Mouse (Mus musculus) myocyte (in vitro differentiated cells): ENCODE results near the gene Arhgef28. TPM values are rescaled to one million over a fixed set of nuclear protein-coding genes. Genes with fewer than 3 reads are reported as not detected.

ENCODE experiments used
- H3K27me3 ChIP-seq: one replicate; pipeline ENCODE4 v1.6.1; 2011; ENCODE audit not compliant: control insufficient read depth, insufficient read depth, insufficient read length
- H3K36me3 ChIP-seq: one replicate; pipeline ENCODE4 v1.6.1; 2011; ENCODE audit not compliant: control insufficient read depth, insufficient read depth
- H3K4me2 ChIP-seq: one replicate; pipeline ENCODE4 v1.6.1; 2011; ENCODE audit warnings: low read depth, control low read depth
- H3K4me3 ChIP-seq: one replicate; pipeline ENCODE4 v1.5.1; 2011; ENCODE audit warnings: mild to moderate bottlenecking, control low read depth, moderate library complexity
- H3K79me2 ChIP-seq: one replicate; pipeline ENCODE4 v1.6.1; 2011; ENCODE audit not compliant: control insufficient read depth, insufficient read depth
- H3ac ChIP-seq: one replicate; pipeline ENCODE4 v1.6.1; 2011; ENCODE audit not compliant: control insufficient read depth, insufficient read length
- CEBPB ChIP-seq: IDR thresholded peaks from 2 replicates; pipeline ENCODE4 v1.6.1; 2011; ENCODE audit warnings: mild to moderate bottlenecking, moderate library complexity; ENCODE audit not compliant: poor library complexity, insufficient read depth, severe bottlenecking
- E2F4 ChIP-seq: IDR thresholded peaks from one replicate; pipeline ENCODE4 v1.6.1; 2011; ENCODE audit warnings: mild to moderate bottlenecking, control low read depth, moderate library complexity; ENCODE audit not compliant: insufficient read depth
- MAX ChIP-seq: IDR thresholded peaks from one replicate; pipeline ENCODE4 v1.6.1; 2011; ENCODE audit warnings: low read depth, mild to moderate bottlenecking, control low read depth
- MYOD1 ChIP-seq, 3 experiments: IDR thresholded peaks; one replicate each; pipeline ENCODE4 v1.6.1; 2011; ENCODE audit warnings: control low read depth in 2 of 3, low read depth in 2 of 3, mild to moderate bottlenecking in 2 of 3, moderate library complexity in 1 of 3; ENCODE audit not compliant: insufficient read length in 2 of 3, control insufficient read depth in 1 of 3
- MYOG ChIP-seq, 3 experiments: IDR thresholded peaks; one replicate each; pipeline ENCODE4 v1.6.1; 2011; ENCODE audit warnings: control low read depth in 2 of 3, low read depth in 2 of 3, mild to moderate bottlenecking in 2 of 3; ENCODE audit not compliant: insufficient read length in 2 of 3, control insufficient read depth in 1 of 3, insufficient read depth in 1 of 3
- POLR2A ChIP-seq: IDR thresholded peaks from one replicate; pipeline ENCODE4 v1.6.1; 2011; ENCODE audit warnings: low read depth, mild to moderate bottlenecking, control low read depth, moderate library complexity; ENCODE audit not compliant: insufficient read length
- POLR2AphosphoS2 ChIP-seq: IDR thresholded peaks from one replicate; pipeline ENCODE4 v1.6.1; 2011; ENCODE audit warnings: low read depth, control low read depth; ENCODE audit not compliant: insufficient read length
- REST ChIP-seq: IDR thresholded peaks from one replicate; pipeline ENCODE4 v1.6.1; 2011; ENCODE audit warnings: mild to moderate bottlenecking, control low read depth, moderate library complexity; ENCODE audit not compliant: insufficient read depth, insufficient read length
- SRF ChIP-seq: IDR thresholded peaks from one replicate; pipeline ENCODE4 v1.6.1; 2011; ENCODE audit warnings: low read depth; ENCODE audit not compliant: control insufficient read depth, insufficient read length
- TCF12 ChIP-seq: IDR thresholded peaks from one replicate; pipeline ENCODE4 v1.6.1; 2011; ENCODE audit warnings: mild to moderate bottlenecking, control low read depth; ENCODE audit not compliant: poor library complexity, insufficient read depth, severe bottlenecking
- TCF3 ChIP-seq: IDR thresholded peaks from one replicate; pipeline ENCODE4 v1.6.1; 2011; ENCODE audit warnings: low read depth, control low read depth; ENCODE audit not compliant: insufficient read length
- USF1 ChIP-seq: IDR thresholded peaks from one replicate; pipeline ENCODE4 v1.6.1; 2011; ENCODE audit warnings: low read depth, mild to moderate bottlenecking, control low read depth, moderate library complexity
- polyA plus RNA-seq: library from polyadenylated mRNA; unstranded; fragments of >200 nt; fragmentation: generic; extraction: Trizol; gene quantifications from one replicate; pipeline ENCODE4 v1.2.1, GENCODE M21; 2012; ENCODE audit warnings: missing spikeins

Gene Arhgef28
- polyA plus RNA-seq, 1 experiment, result 0.76 TPM

GRCm38 (mm10) chr13:97918117-97918900 lies 287.9 kb downstream of the Arhgef28 start:
- no peak overlapping the region for H3ac ChIP-seq
- no peak for TF ChIP-seq REST
- TF ChIP-seq E2F4, result no peak
- TF ChIP-seq POLR2A, result no peak
- TF ChIP-seq MYOD1 (IDR thresholded peaks at IDR 0.05; ENCODE audit: control insufficient read depth in 1 of 3, insufficient read length in 2 of 3, low read depth in 2 of 3), result no peak
- TF ChIP-seq POLR2AphosphoS2, result no peak
- H3K79me2 ChIP-seq, result no peaks in the 10 kb centered on the region
- H3K4me3 ChIP-seq, result no peak overlapping the region
- H3K36me3 ChIP-seq, result no peaks in the 10 kb centered on the region
- no peak overlapping the region for H3K4me2 ChIP-seq
- H3K27me3 ChIP-seq, result no peaks in the 10 kb centered on the region

GRCm38 (mm10) chr13:97911013-97911412 lies 295.2 kb downstream of the Arhgef28 start:
- no peaks in the 10 kb centered on the region for H3K79me2 ChIP-seq
- no peaks in the 10 kb centered on the region for H3K27me3 ChIP-seq
- H3ac ChIP-seq, result no peak overlapping the region
- TF ChIP-seq TCF3 (no peak), TCF12 (no peak), CEBPB (no peak), REST (no peak), MAX (no peak), E2F4 (no peak), MYOD1 (IDR thresholded peaks at IDR 0.05; ENCODE audit: control insufficient read depth in 1 of 3, insufficient read length in 2 of 3, low read depth in 2 of 3) (no peak), POLR2AphosphoS2 (no peak), USF1 (no peak), MYOG (IDR thresholded peaks at IDR 0.05; ENCODE audit: control insufficient read depth in 1 of 3, insufficient read depth in 1 of 3, insufficient read length in 2 of 3, low read depth in 2 of 3) (no peak), POLR2A (no peak), SRF (no peak)
- no peak overlapping the region for H3K4me2 ChIP-seq
- no peak overlapping the region for H3K4me3 ChIP-seq
- no peaks in the 10 kb centered on the region for H3K36me3 ChIP-seq

- TF ChIP-seq E2F4 (no peak), USF1 (no peak), SRF (no peak), MYOG (IDR thresholded peaks at IDR 0.05; ENCODE audit: control insufficient read depth in 1 of 3, insufficient read depth in 1 of 3, insufficient read length in 2 of 3, low read depth in 2 of 3) (no peak), TCF12 (no peak), MAX (no peak)
Measured at GRCm38 (mm10) chr13:97902821-97903220, 303.4 kb downstream of the Arhgef28 start.

DNA sequence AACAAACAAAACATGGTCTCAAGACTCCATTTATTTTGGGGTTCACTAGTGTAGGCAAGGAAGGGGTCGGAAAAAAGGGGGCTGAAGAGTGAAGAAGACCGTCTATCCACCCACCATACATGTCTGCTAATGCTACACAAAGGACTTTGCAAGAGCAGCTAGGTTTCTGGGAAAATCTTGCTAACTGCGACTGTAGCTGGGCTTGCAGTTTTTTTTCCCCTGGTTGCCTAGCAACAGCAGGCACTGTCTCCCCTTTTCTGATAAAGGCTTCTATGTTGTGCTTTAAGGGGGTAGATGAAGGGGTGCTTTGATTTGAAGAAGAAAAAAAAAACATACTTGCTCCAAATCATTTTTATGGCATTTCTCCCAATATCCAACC lies 305.9 kb downstream of the Arhgef28 start:
- no peaks in the 10 kb centered on the region for H3K27me3 ChIP-seq
- H3K4me2 ChIP-seq, result no peak overlapping the region
- no peak for TF ChIP-seq MYOD1 (IDR thresholded peaks at IDR 0.05; ENCODE audit: control insufficient read depth in 1 of 3, insufficient read length in 2 of 3, low read depth in 2 of 3)
- no peak for TF ChIP-seq SRF
- TF ChIP-seq TCF3, result no peak
- TF ChIP-seq MAX, result no peak
- TF ChIP-seq USF1, result no peak
- no peak for TF ChIP-seq TCF12
- TF ChIP-seq POLR2AphosphoS2, result no peak
- TF ChIP-seq POLR2A, result no peak
- H3K79me2 ChIP-seq, result no peaks in the 10 kb centered on the region
- H3K4me3 ChIP-seq, result no peak overlapping the region
- no peak overlapping the region for H3ac ChIP-seq
- no peaks in the 10 kb centered on the region for H3K36me3 ChIP-seq

More at GRCm38 (mm10) chr13:97902821-97903220, 303.4 kb downstream of the Arhgef28 start:
- H3K79me2 ChIP-seq, result no peaks in the 10 kb centered on the region
- H3K36me3 ChIP-seq, result no peaks in the 10 kb centered on the region
- H3K4me3 ChIP-seq, result no peak overlapping the region
- no peak overlapping the region for H3ac ChIP-seq
- no peaks in the 10 kb centered on the region for H3K27me3 ChIP-seq
- no peak overlapping the region for H3K4me2 ChIP-seq

GRCm38 (mm10) chr13:97899604-97900379 lies 306.4 kb downstream of the Arhgef28 start:
- H3K4me3 ChIP-seq, result no peak overlapping the region
- no peaks in the 10 kb centered on the region for H3K36me3 ChIP-seq
- TF ChIP-seq TCF12, result no peak
- TF ChIP-seq MAX, result no peak
- TF ChIP-seq CEBPB, result no peak
- TF ChIP-seq TCF3, result no peak
- TF ChIP-seq REST, result no peak
- H3K4me2 ChIP-seq, result no peak overlapping the region
- H3K27me3 ChIP-seq, result no peaks in the 10 kb centered on the region
- H3ac ChIP-seq, result no peak overlapping the region
- H3K79me2 ChIP-seq, result no peaks in the 10 kb centered on the region
